Mouse (Mus musculus) bone marrow, adult 2 months (tissue): ENCODE measurements around the gene Zfp433. TPM values are rescaled to one million over a fixed set of nuclear protein-coding genes. Genes with fewer than 3 reads are reported as not detected.
"Not testable (repeated sequence)": the region's sequence is repeated elsewhere in the genome, so short reads cannot be mapped to it uniquely, and the experiment has no call there.

Experiments used
- H3K27ac ChIP-seq: fragments of 200-500 bp; 2 replicates; pipeline ENCODE4 v1.5.1; 2012; ENCODE audit warnings: low read depth, mild to moderate bottlenecking, control low read depth, inconsistent platforms, low read length; ENCODE audit not compliant: control insufficient read depth, poor library complexity, insufficient read depth
- H3K4me1 ChIP-seq: fragments of 200-500 bp; 2 replicates; pipeline ENCODE4 v1.6.1; 2011; ENCODE audit warnings: low read length; ENCODE audit not compliant: control insufficient read depth, insufficient read depth
- H3K4me3 ChIP-seq: fragments of 200-500 bp; replicated peaks from 2 replicates; pipeline ENCODE3; 2011; ENCODE audit warnings: mild to moderate bottlenecking, low read depth, low read length, control low read depth; ENCODE audit not compliant: control insufficient read depth
- CTCF ChIP-seq: fragments of 200-500 bp; IDR thresholded peaks from 2 replicates; pipeline ENCODE4 v1.5.1; 2011; ENCODE audit warnings: low read length, control low read depth; ENCODE audit not compliant: control insufficient read depth, insufficient read depth
- POLR2A ChIP-seq: fragments of 200-500 bp; IDR thresholded peaks from 2 replicates; pipeline ENCODE4 v1.6.1; 2011; ENCODE audit warnings: low read depth, mild to moderate bottlenecking, control low read depth, low read length, borderline replicate concordance; ENCODE audit not compliant: control insufficient read depth
- WGBS: fragments of 180-500 bp; shearing (Covaris S2); methylation state at CpG from one replicate; pipeline ENCODE4 v1.1.7; 2018; 5-methylcytosine and 5-hydroxymethylcytosine counted together
- polyA plus RNA-seq: library from polyadenylated mRNA; stranded (reverse); fragments of >200 nt; gene quantifications from 2 replicates; pipeline ENCODE4 v1.2.4, GENCODE M21; 2011; ENCODE audit warnings: low replicate concordance; ENCODE audit not compliant: missing spikeins, insufficient read depth, insufficient read length

Gene Zfp433
- polyA plus RNA-seq: not detected in 2 replicates

DNA sequence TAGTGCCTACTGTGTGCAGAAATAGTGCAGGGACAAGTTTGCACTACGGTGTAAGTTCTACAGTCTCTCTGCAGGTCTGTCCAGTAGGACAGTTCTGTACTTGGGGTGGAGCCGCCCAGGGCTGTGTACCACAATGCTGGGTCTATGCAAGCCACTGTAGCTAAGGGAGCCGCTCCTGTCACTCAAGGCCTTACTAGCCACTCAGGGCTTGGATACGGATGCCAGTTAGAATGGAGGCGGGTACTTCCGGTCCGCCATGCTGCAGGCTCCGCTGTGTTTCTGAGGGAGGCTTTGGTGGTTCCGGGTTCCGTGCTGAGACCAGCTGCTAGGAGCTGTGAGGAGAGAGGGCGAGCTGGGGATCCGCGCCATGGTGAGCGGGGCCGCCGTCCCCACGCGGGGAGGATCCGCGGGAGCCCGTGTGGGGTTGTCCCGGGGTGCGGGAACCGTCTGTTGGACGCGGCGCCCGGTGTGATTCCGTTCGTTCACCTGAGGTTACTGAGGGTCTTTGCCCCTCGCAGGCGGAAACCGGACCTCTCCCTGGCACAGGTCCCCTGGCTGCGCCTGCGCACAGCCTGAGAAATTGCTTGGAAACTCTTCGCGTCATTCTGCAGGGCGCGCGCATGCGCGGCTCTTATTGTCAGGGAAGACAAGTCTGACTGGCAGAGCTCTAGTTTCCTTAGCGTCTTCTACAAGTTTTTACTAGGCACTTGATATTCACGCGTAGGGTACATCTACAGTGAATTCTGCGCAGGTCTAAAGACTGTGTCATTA is at the start of gene Zfp433:
Gene Zfp433 (plus strand): TSS at position 295 of the 771 bp plus-strand sequence.
- not testable (repeated sequence) for H3K4me1 ChIP-seq, H3K4me3 ChIP-seq, H3K27ac ChIP-seq
- no CpG with 5 or more reads among the region's 46 CpGs for WGBS

DNA sequence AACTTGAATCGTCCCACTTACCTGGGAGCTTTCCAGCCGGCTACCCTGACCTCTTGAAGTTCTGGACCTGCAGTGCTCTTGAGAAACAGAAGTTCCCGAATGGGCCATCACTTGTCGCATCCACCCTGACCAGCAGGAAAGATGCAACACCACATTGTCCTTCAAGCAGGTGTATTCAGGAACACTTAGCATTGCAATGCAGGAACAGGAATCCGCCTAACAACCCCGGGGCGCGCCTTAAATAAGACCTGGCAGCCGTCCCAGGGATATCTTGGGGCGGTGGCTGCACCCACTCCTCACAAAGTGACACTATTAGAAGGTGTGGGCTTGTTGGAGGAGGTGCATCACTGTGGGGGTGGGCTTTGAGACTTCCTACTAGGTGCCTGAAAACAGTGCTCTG is 49.4 kb upstream of the Zfp433 start:
- TF ChIP-seq POLR2A (no peak), CTCF (no peak)
- no peak overlapping the region for H3K4me3 ChIP-seq
- H3K27ac ChIP-seq: no peak overlapping the region; the same call in 1 of the 2 replicates
- 91% methylated on average over 10 of the region's 10 CpGs for WGBS
- no peaks in the 10 kb centered on the region for H3K4me1 ChIP-seq

DNA sequence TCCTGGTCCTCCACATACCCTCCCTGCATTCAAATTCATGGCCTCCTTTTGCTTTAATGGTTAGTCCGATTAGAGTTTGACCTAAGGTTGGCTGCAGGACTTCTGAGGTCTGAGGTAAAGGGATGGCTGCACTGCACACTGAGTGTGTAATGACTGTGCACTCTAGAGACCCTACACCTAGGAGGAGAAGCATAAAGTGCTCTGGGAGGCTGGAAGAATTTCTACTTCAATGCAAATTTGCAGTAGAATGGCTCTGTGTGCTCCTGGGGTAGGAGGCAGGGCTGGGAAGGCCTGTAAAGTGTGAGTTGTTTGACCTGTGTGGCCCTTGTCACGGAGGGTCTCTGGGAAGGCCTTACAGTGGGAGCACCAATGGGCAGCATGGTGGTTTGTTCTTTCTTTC is 48.5 kb upstream of the Zfp433 start:
- no peak overlapping the region for H3K4me3 ChIP-seq
- no peaks in the 10 kb centered on the region for H3K4me1 ChIP-seq
- no peak overlapping the region for H3K27ac ChIP-seq
- TF ChIP-seq POLR2A (no peak), CTCF (no peak)
- 89% methylated on average over 2 of the region's 2 CpGs for WGBS

DNA sequence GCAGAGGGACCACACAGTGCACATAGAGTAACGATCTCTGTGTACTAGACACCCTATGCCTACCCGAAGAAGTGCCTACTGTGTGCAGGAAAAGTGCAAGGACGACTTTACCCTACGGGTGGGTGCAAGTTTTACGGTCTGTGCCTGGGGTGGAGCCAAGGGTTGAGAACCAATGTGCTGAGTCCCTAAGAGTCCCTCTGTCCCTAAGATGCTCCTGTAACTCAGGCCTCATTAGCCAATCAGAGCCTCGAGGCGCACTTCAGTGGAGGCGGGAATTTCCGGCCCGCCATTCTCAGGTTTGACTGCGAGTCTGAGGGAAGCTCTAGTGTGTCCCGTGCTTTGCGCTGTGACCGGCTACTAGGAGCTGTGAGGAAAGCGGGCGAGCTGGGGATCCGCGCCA is 17.5 kb upstream of the Zfp433 start:
- not testable (repeated sequence) for H3K27ac ChIP-seq, H3K4me1 ChIP-seq, H3K4me3 ChIP-seq
- WGBS: no CpG with 5 or more reads among the region's 18 CpGs

DNA sequence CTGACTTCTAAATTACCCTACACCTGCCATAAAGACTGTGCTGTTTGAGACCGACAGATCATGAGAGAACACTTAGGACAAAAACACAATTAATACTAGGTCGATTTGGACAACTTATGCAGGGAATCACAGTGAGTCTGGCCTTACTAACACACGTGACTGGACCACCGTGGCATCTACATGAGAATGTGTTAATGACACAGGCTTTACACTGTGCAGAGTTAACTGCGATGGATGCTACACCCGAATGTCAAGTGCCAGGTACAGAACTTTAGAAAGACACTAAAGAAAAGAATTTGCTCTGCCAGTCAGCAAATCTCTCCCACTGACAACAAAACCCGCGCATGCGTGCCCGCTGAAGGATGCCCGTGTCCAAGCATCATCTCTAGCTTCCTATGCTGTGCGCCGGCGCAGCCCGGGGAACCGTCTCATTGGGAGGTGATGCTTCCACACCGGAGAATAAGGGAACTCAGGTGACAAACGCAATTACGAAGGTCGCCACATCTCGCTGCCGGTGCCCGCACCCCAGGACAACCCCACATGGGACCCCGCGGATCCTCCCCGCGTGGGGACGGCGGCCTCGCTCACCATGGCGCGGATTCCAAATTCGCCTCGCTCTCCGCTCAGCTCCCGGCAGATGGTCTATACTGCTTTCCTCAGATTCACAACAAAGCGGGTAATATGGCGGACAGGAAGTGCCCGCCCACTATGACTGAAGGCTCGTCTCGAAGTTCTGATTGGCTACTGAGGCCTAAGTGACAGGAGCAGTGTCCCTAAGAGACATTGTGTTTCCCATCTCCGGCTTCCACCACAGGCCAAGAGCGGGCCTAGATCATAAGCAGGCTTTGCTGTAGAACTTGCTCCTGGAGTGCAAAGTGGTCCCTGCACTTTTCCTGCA is 66.1 kb downstream of the Zfp433 start, which contains the start of gene Gm3055:
Gene Gm3055 (minus strand): TSS at position 656 of the 898 bp plus-strand sequence.
- WGBS: no CpG with 5 or more reads among the region's 43 CpGs

DNA sequence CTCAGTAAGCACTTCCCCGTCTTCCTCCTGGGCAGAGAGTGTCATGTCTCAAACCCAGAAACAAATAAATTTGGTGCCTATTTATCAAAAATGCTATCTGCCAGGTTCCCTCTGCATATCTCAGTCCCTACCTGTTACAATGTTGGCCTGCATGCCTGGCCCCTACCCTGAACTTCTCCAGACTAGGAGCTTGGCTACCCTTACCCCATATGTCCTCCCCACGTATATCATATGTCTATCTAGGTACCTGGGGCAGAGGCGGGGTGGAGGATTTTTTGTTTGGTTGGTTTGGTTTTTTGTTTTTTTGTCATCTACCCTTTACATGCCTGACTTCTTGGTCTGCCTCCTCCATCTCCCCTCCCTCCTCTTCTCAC is 66.8 kb downstream of the Zfp433 start:
- not testable (repeated sequence) for H3K4me1 ChIP-seq, H3K4me3 ChIP-seq, H3K27ac ChIP-seq
- WGBS: no CpG with 5 or more reads among the region's 3 CpGs

More for the DNA sequence above, 66.1 kb downstream of the Zfp433 start, which contains the start of gene Gm3055:
- H3K4me3 ChIP-seq, H3K27ac ChIP-seq, H3K4me1 ChIP-seq: not testable (repeated sequence)

Other genes starting within 250 kb of the Zfp433 start
- 5.1 and 14.5 TPM in 2 replicates for gene Nfic, start 249.2 kb upstream of the Zfp433 start, polyA plus RNA-seq
- gene Celf5, start 222.1 kb upstream of the Zfp433 start, polyA plus RNA-seq: 0.72 TPM in 1 of 2 replicates, not detected in the other
- gene Ncln, start 208.4 kb upstream of the Zfp433 start, polyA plus RNA-seq: 30.2 and 61.0 TPM in 2 replicates
- gene S1pr4, start 204.7 kb upstream of the Zfp433 start, polyA plus RNA-seq: 7.6 and 15.8 TPM in 2 replicates
- gene Gna15, start 180.6 kb upstream of the Zfp433 start, polyA plus RNA-seq: 5.4 and 9.4 TPM in 2 replicates
- gene Gna11, start 159.6 kb upstream of the Zfp433 start, polyA plus RNA-seq: 12.3 and 23.8 TPM in 2 replicates
- 183 and 306 TPM in 2 replicates for gene Aes, start 145.3 kb upstream of the Zfp433 start, polyA plus RNA-seq
- 18.5 and 41.7 TPM in 2 replicates for gene Tle2, start 130.3 kb upstream of the Zfp433 start, polyA plus RNA-seq
- 23.2 and 27.8 TPM in 2 replicates for gene Tle6, start 103.8 kb upstream of the Zfp433 start, polyA plus RNA-seq
- gene BC025920, start 98.6 kb upstream of the Zfp433 start, polyA plus RNA-seq: 3.9 and 6.6 TPM in 2 replicates
- 7.7 and 16.8 TPM in 2 replicates for gene Sirt6, start 77.0 kb upstream of the Zfp433 start, polyA plus RNA-seq
- gene Ankrd24, start 76.3 kb upstream of the Zfp433 start, polyA plus RNA-seq: 5.3 and 11.1 TPM in 2 replicates
- not detected in 2 replicates for gene Gm10778, start 55.8 kb upstream of the Zfp433 start, polyA plus RNA-seq
- gene Gm3055, start 66.3 kb downstream of the Zfp433 start, polyA plus RNA-seq: 2.0 TPM in 1 of 2 replicates, not detected in the other
- gene Gm4767, start 107.4 kb downstream of the Zfp433 start, polyA plus RNA-seq: 0.85 and 1.0 TPM in 2 replicates
- 1.0 and 5.6 TPM in 2 replicates for gene Gm32687, start 159.1 kb downstream of the Zfp433 start, polyA plus RNA-seq
- 1.6 TPM in 1 of 2 replicates, not detected in the other for gene Zfp781, start 225.7 kb downstream of the Zfp433 start, polyA plus RNA-seq